Mouse (Mus musculus): Measurements from ENCODE around the gene Inpp4b.

- TF ChIP-seq CTCF (IDR thresholded peaks at IDR 0.05; ENCODE audit: borderline replicate concordance, control insufficient read depth, extremely low read depth, insufficient read depth, low read length, poor library complexity) (no peak), POLR2A (IDR thresholded peaks at IDR 0.05; ENCODE audit: control insufficient read depth, extremely low read depth, insufficient read depth, low read length, poor library complexity) (no peak)
Measured at GRCm38 (mm10) chr8:81466776-81467175, 124.4 kb downstream of the Inpp4b start.
